Mouse (Mus musculus) C2C12 (cell line): ENCODE results near the gene Egflam. TPM values are rescaled to one million over a fixed set of nuclear protein-coding genes. Genes with fewer than 3 reads are reported as not detected.

Experiments
- H3K27me3 ChIP-seq: one replicate; pipeline ENCODE4 v1.6.1; 2011; ENCODE audit not compliant: control insufficient read depth, insufficient read depth, insufficient read length
- H3K36me3 ChIP-seq: one replicate; pipeline ENCODE4 v1.6.1; 2011; ENCODE audit not compliant: control insufficient read depth, insufficient read depth
- H3K4me3 ChIP-seq: one replicate; pipeline ENCODE4 v1.5.1; 2011; ENCODE audit warnings: mild to moderate bottlenecking, control low read depth; ENCODE audit not compliant: poor library complexity, insufficient read depth, severe bottlenecking
- H3K79me2 ChIP-seq: one replicate; pipeline ENCODE4 v1.6.1; 2011; ENCODE audit not compliant: control insufficient read depth, insufficient read depth
- H3K79me3 ChIP-seq: one replicate; pipeline ENCODE4 v1.6.1; 2011; ENCODE audit warnings: low read depth, control low read depth
- H3ac ChIP-seq: one replicate; pipeline ENCODE3; 2011; ENCODE audit warnings: low read depth; ENCODE audit not compliant: control insufficient read depth, insufficient read length
- CEBPB ChIP-seq: IDR thresholded peaks from one replicate; pipeline ENCODE4 v1.6.1; 2011; ENCODE audit warnings: low read depth, mild to moderate bottlenecking, control low read depth, moderate library complexity
- CTCF ChIP-seq: IDR thresholded peaks from one replicate; pipeline ENCODE4 v1.5.1; 2011; ENCODE audit not compliant: control insufficient read depth, insufficient read depth, insufficient read length
- FOSL1 ChIP-seq: IDR thresholded peaks from one replicate; pipeline ENCODE4 v1.8.0; 2011; ENCODE audit warnings: mild to moderate bottlenecking, low read length; ENCODE audit not compliant: poor library complexity, insufficient read depth, severe bottlenecking
- MAX ChIP-seq: IDR thresholded peaks from one replicate; pipeline ENCODE4 v1.6.1; 2011; ENCODE audit warnings: mild to moderate bottlenecking, control low read depth
- MYOD1 ChIP-seq: IDR thresholded peaks from one replicate; pipeline ENCODE4 v1.6.1; 2011; ENCODE audit warnings: low read depth; ENCODE audit not compliant: control insufficient read depth, insufficient read length
- MYOG ChIP-seq: IDR thresholded peaks from one replicate; pipeline ENCODE4 v1.6.1; 2011; ENCODE audit not compliant: control insufficient read depth, insufficient read length; ENCODE audit errors: extremely low read depth
- USF1 ChIP-seq: IDR thresholded peaks from one replicate; pipeline ENCODE4 v1.6.1; 2011; ENCODE audit warnings: low read depth, mild to moderate bottlenecking, control low read depth, moderate library complexity
- polyA plus RNA-seq: library from polyadenylated mRNA; unstranded; fragments of >200 nt; fragmentation: generic; extraction: Trizol; gene quantifications from one replicate; pipeline ENCODE4 v1.2.1, GENCODE M21; 2012; ENCODE audit warnings: missing spikeins

Egflam gene
- polyA plus RNA-seq, 1 experiment = 0.11 TPM

DNA sequence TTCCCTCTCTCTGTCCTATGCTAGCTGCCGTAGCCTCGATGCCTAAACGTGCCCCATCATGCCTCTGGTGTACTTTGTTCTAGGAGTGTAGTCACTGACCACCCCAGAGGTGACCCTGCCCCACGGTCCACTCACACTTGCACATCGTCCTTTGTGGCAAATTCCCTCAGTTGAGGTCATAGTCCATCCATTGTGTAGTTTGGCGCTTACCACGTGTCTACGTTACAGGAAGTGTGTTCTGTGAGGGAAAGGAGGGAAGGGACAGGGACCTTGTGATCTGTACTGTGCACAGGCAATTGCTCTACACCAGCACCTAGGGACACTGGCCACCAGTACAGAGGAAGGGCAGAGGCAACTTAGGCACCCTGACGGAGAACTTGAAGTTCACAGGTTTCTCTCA, 238.3 kb downstream of the Egflam start:
- no peak overlapping the region for H3ac ChIP-seq
- H3K27me3 ChIP-seq = no peaks in the 10 kb centered on the region
- H3K79me2 ChIP-seq = no peaks in the 10 kb centered on the region
- H3K36me3 ChIP-seq = peaks cover 8% of the 10 kb centered on the region
- H3K4me3 ChIP-seq = no peak overlapping the region
- H3K79me3 ChIP-seq = no peaks in the 10 kb centered on the region
- TF ChIP-seq MAX (no peak), FOSL1 (no peak), CEBPB (no peak), USF1 (no peak), MYOD1 (no peak), CTCF (no peak), MYOG (no peak)

DNA sequence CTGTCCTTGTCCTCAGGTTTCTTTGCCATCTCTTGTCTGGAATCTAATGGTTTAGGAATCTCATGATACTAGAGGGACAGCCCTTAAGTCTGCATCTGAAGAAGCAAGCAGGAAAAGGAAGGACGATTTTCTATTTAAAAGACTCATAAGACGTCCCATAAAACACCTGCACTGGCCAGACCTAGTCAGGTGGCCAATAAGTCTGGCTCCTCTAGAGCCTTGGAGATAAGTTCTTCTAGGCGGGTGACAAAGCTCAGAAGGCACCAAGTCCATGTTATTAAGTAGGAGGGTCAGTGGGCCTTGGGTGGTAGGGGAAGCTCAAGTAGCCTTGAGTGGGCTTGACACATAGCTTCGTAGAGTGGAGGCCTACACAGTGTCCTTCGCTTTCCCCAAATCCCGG, 240.5 kb downstream of the Egflam start:
- Histone ChIP-seq H3K79me3 (no peaks in the 10 kb centered on the region), H3K36me3 (peaks cover 7% of the 10 kb centered on the region), H3ac (no peak overlapping the region), H3K4me3 (no peak overlapping the region), H3K27me3 (no peaks in the 10 kb centered on the region), H3K79me2 (no peaks in the 10 kb centered on the region)
- TF ChIP-seq USF1 (no peak), MYOG (no peak), MAX (no peak), CEBPB (no peak), MYOD1 (no peak), CTCF (no peak), FOSL1 (no peak)
